Mouse (Mus musculus) brain, embryonic 14.5 days (tissue): ENCODE results near the gene Ercc6.

Source experiments
- CTCF ChIP-seq: fragments of 200-500 bp; IDR thresholded peaks from 2 replicates; pipeline ENCODE4 v1.5.1; 2012; ENCODE audit warnings: inconsistent platforms, mild to moderate bottlenecking, moderate library complexity, borderline replicate concordance; ENCODE audit not compliant: insufficient read depth, insufficient read length; ENCODE audit errors: extremely low read depth
- POLR2A ChIP-seq: fragments of 200-500 bp; IDR thresholded peaks from 2 replicates; pipeline ENCODE4 v1.6.1; 2012; ENCODE audit warnings: mild to moderate bottlenecking, inconsistent platforms, borderline replicate concordance; ENCODE audit not compliant: poor library complexity, insufficient read depth, insufficient read length, severe bottlenecking; ENCODE audit errors: extremely low read depth

GRCm38 (mm10) chr14:32543075-32543474 is 29.8 kb downstream of the Ercc6 start:
- TF ChIP-seq CTCF (peak; percentile 15; the same call in 1 of the 2 replicates), POLR2A (no peak)
